Mouse (Mus musculus): Measurements from ENCODE around the gene Ttc27.

DNA sequence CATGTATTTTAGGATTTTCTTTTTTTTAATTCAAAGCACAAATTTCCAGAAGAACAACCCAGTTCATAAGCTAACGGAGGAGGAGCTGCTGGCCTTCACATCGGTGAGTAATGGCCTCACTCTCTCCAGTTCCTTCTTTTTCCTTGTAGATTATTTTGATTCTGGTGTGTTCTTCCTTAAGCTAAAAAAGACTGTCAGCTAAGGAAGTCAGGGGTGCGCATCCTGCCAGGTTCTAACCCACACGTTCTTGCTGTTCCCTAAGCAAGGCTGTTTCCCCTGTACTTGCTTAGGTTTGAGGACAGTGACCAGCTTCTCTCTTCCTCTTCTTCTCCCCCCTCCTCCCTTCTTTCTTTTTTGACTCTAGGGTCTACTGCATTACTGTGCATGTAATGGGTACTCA is 33.5 kb downstream of the Ttc27 start:
- TF ChIP-seq GATA1 (IDR thresholded peaks at IDR 0.05; ENCODE audit: low read length) (no peak), TAL1 (IDR thresholded peaks at IDR 0.05; ENCODE audit: low read length) (no peak)
